Mouse (Mus musculus): ENCODE data around the gene Filip1l.

The Filip1l gene

GRCm38 (mm10) chr16:57482911-57483310, 130.0 kb downstream of the Filip1l start:
- no peak for DNase-seq (ENCODE audit: low spot score in 2 of 2)

DNA sequence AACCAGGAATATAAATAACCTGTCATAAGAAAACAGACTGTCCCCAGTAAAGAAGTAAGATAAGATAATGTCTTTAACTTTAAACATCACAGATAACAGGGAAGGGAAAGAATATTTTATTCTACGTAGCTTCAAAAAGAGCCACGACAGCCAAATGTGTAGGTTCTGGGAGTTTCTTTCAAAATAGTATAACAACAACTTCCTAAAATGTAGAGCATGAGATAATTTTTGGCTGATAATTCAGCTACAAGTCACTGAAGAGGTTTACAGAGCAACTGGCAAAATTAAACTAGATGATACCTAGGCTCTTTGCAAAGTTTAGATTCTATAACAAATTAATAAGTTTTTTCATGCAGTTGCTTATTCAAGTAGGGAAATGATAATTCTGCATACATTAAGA, 130.6 kb downstream of the Filip1l start:
- no peak for DNase-seq (ENCODE audit: low spot score in 2 of 2)

GRCm38 (mm10) chr16:57484043-57484795, 131.3 kb downstream of the Filip1l start:
- DNase-seq (ENCODE audit: low spot score in 2 of 2) = no peak

DNA sequence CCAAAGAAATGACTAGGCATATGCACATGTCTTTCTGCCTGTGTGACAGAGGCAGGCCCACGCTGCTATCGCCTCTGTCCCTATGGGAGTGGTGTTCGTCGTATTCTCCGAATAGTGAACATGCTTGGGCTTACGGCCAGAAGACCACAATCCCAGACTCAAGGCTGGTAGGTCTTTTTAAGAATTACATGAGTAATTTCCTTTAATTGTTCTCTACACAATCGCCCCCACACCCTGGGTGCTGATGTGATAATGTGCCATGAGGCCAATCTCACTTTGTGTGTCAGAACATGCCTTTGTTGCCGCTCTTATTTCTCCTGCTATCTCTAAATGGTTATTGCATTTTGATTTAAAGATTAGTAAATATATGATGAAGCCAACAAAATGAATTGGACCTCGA, 132.4 kb downstream of the Filip1l start:
- DNase-seq (ENCODE audit: low spot score in 2 of 2) = peak; percentile 7 to 14

DNA sequence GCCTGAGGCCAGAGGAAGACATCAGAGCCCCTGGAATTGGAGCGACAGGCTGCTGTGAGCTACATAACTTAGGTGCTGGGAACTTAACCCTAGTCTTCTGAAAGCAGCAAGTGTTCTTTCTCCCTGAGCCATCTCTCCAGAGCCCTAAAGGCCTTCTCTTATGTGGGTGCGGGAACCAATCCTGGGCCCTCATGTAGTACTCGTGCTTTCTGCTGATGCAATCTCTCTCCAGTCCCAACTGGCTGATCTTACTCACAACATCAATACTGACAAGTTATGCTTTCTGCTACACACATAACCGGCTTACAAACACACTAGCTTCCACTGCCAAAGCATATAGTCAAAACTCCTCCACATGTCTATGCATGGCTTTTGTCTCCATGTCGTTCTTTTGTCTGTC, 133.4 kb downstream of the Filip1l start:
- DNase-seq (ENCODE audit: low spot score in 2 of 2) = no peak

GRCm38 (mm10) chr16:57488661-57489060, 135.8 kb downstream of the Filip1l start:
- DNase-seq (ENCODE audit: low spot score in 2 of 2) = no peak

DNA sequence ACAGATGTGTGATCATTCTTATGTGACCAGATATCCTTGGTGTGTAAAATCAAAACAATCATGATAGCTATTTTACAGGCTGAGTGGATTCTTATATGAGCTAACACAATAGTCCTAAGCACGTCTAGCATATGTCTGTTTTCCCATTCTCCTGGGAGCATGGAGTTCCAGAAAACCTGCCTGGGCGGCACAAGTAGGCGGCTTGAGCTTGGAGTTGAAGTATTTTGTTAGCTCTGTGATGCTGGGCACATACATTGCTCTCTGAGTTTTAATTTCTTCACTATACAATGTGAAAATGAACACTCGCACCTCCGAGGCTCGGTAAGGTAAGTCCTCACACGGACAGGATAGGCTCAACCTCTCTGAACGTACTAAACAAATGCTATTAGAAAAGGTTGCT, 137.8 kb downstream of the Filip1l start:
- DNase-seq (ENCODE audit: low spot score in 2 of 2) = peak in 1 of 2 experiments; percentile 30

GRCm38 (mm10) chr16:57491853-57492252, 139.0 kb downstream of the Filip1l start:
- DNase-seq (ENCODE audit: low spot score in 2 of 2) = no peak

DNA sequence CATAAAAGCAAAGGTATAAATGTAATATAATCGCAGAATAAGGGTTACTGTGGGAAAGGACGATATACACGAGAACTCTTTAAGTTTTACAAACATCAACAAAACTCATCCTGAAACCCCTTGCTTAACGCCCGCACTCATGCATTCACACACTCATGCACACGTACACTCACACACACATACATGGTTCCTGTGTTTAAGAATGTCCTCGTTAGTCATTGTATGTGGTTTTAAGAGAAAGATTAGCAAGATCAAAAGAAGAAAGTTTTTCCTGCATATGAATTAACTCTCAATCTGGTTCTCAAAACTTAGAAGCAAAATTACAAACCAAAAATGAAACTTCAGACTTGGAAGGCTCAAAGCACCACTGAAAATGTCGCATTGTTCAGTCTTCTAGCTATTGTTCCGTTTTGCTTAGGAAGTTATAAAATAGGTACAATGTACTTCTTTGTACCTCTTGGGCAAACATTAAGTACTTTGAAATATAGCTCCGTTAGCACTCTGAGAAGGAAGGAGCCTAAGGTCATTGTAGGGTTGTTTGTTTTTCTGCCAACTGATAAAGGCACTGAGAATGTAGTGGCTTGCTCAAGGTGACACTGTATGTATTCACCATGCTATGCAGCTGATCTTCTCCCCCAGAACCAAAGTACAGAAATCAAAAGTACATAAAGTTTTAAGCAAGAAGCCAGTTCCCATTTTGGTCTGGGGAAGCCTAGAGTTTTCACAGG, 142.7 kb downstream of the Filip1l start:
- no peak for DNase-seq (ENCODE audit: low spot score in 2 of 2)

DNA sequence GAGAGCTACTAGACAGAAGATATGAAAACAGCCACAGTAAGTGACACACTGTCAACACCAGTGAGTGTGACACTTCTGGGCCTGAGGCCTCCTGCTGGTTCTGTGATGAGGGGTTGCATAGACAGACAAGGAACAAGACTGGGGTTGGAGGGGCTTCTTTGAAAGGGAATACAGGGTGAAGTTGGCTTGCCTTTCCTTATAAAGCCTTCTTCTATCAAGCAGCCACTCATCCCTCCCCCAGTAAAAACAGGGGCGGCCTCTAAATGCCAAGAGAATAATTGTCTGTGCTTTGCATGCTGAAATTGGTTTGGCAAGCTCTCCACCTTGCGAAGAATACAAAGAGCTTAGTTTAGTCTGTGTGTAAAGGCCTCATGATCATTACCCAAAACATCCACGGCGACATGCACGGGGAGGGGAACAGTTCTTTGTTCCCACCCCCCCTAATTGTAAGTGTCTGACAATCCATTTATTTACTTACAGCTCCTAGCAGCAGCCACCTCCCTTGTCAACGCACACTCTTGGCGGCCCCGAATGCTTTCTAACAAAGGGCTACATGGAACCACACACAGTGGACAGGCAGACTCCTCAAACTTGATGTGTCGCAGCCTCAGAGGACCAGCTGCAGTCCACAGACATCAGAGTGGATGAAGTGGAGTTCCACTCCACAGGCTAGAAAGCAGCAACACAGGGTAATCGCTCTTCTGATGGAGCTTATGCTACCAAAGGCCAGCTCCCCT, 143.7 kb downstream of the Filip1l start:
- DNase-seq (ENCODE audit: low spot score in 2 of 2) = peak in 1 of 2 experiments; percentile 14

GRCm38 (mm10) chr16:57500851-57501250, 148.0 kb downstream of the Filip1l start:
- DNase-seq (ENCODE audit: low spot score in 2 of 2) = no peak

DNA sequence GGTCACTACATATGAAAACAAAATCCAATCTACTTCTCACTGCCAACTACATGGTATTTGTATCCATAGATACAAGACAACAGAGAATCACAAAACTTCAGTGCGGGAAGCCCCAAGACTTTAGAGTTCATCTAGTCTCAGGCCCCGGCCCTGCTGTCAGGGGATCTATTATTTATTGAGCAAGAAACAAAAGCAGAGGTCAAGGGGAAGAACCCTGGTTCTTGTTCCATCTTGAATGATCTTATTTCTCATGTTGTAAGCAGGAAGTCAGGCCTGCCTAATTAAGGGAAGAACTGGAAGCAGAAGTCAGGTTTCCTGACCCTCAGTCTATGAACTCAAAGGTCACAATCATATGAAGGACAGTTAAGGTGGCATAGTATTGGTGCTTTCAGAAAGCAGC, 149.3 kb downstream of the Filip1l start:
- no peak for DNase-seq (ENCODE audit: low spot score in 2 of 2)

GRCm38 (mm10) chr16:57502761-57503160, 149.9 kb downstream of the Filip1l start:
- DNase-seq (ENCODE audit: low spot score in 2 of 2) = no peak

DNA sequence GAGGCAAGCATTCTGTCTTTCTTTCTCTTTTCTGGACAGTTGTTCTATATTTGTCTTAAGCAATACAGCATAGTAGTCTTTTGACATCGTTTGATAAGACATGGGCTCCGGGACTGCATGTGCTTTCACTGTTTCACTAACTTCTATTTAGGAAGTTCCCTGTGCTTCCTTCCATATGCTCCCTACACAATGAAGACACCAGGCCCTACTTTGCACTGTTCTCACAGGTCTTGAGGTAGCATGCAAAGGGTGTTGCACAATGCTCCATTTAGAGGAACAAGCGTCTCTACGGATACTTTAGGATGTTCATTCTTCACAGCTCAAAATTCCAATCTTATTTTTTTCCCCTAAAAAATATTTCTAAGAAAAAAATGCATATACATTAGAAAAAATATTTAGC, 151.8 kb downstream of the Filip1l start:
- DNase-seq (ENCODE audit: low spot score in 2 of 2) = no peak

GRCm38 (mm10) chr16:57506133-57506532, 153.2 kb downstream of the Filip1l start:
- DNase-seq (ENCODE audit: low spot score in 2 of 2) = no peak

GRCm38 (mm10) chr16:57508351-57508750, 155.5 kb downstream of the Filip1l start:
- DNase-seq (ENCODE audit: low spot score in 2 of 2) = no peak

DNA sequence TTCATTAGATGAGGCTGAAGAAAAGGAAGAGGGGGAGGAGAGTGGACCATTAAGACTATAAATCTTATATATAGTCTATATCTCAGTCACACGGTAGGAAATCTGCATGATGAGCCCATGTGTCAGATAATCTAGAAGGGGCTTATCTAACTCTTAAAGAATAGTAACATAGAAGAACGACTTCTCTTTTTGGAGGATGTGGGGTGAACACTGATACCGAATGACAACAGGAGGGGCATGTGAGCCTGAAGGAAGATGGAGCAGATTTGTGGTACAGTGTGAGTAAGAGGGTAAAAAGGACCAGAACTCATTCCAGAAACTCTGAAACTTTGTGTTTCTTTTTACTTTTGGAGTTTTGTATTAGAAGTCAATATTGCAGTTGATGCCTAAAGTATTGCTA, 156.2 kb downstream of the Filip1l start:
- no peak for DNase-seq (ENCODE audit: low spot score in 2 of 2)

DNA sequence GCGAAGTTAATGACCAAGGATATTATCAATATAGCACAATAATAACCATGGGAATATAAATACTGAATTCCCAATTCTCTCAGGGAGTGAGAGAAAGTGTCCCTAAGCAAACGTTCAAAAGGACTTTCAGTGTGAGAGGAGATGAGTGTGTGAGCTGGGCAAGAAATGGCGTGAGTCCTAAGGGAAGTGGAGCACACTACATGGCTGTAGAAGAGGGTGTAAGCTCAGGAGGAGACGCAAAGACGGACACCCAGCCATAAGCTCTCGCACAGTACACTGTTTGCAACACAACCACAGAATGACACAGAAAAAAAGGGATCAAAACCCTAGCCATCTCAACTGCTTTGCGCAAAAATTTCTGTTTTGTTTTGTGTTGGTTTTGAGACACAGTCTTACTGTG, 160.7 kb downstream of the Filip1l start:
- no peak for DNase-seq (ENCODE audit: low spot score in 2 of 2)

- DNase-seq (ENCODE audit: low spot score in 2 of 2) = no peak
Observed at GRCm38 (mm10) chr16:57514371-57514770, 161.5 kb downstream of the Filip1l start.

- DNase-seq (ENCODE audit: low spot score in 2 of 2) = no peak
Observed at GRCm38 (mm10) chr16:57515636-57516035, 162.7 kb downstream of the Filip1l start.

- no peak for DNase-seq (ENCODE audit: low spot score in 2 of 2)
Observed at GRCm38 (mm10) chr16:57525046-57525445, 172.2 kb downstream of the Filip1l start.

DNA sequence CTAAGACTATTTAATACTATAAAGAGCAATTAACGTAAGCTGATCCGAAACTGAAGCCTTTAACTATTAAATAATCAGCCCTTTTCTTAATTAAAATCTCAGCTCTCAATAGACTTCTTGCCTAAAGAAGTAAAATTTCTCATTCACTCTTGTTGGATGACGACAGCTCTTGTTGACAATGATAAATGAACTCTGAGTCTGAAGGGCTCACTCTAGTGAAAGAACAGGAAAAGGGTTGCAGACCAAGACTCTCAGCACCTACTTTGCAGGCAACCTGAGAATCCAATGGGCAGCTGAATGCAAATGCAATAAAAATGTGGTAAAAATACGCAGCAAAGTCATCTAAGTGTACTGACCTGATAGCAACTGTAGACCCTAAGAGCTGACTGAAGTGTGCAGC, 172.6 kb downstream of the Filip1l start:
- DNase-seq (ENCODE audit: low spot score in 2 of 2) = no peak

- DNase-seq (ENCODE audit: low spot score in 2 of 2) = no peak
Observed at GRCm38 (mm10) chr16:57526893-57527292, 174.0 kb downstream of the Filip1l start.

Measured in right cerebral cortex, adult 2 months (tissue).